Mouse (Mus musculus) T-helper 1 cell (primary cell): ENCODE measurements around the gene Iffo2.

Source experiments
- in situ Hi-C: fragments of 300-600 bp; cut with MboI, MseI; formaldehyde crosslinking; loops from one replicate; pipeline ENCODE4 v1.15.1; 2025; ENCODE audit warnings: high pct_unique_total_duplicates

The Iffo2 gene

DNA sequence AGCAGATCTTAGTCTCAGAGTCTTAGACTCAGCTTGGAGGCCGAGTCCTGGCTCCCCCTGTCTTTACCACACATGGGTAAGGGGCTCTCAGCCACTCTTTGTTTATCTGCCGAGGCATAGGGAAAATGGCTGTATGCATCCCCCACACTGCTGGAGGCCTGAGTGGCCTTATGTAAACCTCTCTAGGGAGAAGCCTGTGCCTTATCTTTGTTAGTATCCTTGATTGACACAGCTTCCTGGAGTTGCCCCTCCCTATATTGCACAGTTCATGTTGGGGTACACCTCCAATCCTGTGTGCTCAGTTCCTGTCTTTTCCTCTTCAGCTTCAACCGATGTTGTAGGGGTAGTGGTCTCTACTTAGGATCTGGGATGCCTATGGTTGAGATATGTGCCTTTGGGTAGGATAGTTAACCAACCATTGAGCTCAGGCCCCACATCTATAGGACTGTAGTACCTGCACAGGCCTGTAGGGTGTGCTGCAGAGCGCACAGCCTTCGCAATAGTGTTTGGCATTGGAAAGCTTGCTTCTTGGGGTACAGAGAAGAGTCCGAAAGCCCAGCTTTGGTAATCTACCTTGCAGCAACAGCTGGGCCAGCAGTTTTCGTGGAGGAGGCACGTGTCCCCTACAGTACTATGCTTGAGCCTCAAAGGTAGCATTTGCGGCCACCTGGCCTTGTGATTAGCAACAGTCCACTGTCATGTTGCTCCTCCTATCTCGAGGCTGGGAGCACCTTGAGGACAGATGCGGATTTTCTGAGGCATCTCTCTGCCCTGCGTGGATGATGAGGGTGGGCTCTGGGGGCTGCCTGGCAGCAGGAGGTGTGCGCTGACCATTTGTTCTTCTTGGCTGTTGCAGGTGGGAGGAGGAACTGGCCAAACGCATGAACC lies 72.3 kb downstream of the Iffo2 start, which contains the start of gene Gm21969:
Gene Gm21969 (plus strand): TSS at position 830 of the 888 bp plus-strand sequence.
- in situ Hi-C loops: no loop called here

GRCm38 (mm10) chr4:139605216-139605615 lies 74.9 kb downstream of the Iffo2 start:
- in situ Hi-C loops: no loop called here

DNA sequence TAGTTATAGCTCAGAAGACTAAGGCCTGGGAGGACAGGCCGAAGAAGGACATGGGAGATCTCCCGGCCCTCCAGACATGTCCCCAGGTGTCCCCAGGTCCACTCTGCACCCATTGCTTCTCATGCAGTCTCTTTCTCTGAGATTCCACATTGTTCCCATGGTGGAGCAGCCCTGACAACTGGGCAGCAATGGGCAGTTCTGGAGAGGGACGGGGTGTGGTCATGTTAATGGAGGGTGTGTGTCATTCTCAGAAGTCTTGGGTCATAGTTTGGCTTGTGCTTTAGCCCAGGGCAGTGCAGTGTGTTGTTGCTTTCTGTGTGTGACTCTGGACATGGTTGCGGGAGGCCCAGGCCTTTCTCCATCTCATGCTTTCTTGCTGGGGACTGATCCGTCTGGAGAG lies 76.4 kb downstream of the Iffo2 start:
- in situ Hi-C loops: no loop called here

- in situ Hi-C loops: no loop called here
Observed at GRCm38 (mm10) chr4:139608975-139609374, 78.6 kb downstream of the Iffo2 start.

DNA sequence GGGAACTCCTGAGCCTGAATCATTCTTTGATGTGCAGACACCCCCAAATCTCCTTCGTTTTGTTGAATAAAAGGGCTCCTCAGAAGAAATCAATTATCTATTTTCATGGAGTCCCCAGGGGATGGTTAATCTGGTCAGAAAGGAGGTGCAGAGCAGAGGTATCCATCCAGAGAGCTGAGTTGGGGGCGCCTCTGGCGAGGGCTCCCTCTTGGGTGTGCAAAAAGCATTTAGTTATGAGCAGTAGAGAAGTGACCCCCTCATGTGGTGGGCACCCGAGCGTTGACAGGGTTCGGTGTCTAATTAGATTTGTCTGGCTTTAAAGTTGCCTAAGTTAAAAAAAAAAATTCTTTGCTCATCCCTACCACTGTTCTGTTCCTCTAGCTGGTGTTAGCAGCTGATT lies 80.6 kb downstream of the Iffo2 start:
- in situ Hi-C loops: no loop called here

DNA sequence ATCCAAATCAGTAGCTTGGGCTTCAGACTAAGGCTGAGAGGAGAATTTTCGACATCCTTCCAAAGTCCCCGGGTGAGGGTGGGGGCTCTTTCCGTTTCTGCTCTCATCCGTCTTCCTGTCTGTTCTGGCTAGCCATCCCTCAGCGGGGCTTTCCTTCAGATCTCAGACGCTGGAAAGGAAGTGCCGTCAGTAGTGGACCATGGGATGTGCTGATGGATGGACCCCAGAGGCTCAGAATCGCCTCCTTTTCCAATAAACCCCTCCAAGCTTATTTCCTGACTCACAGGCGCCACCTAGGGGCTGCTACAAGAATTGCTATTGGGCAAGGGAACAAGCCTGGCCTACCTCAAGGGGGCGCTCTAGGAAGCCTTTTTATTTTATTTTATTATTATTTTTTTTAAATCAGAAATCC lies 81.2 kb downstream of the Iffo2 start:
- in situ Hi-C loops: no loop called here

GRCm38 (mm10) chr4:139614524-139615260 lies 84.3 kb downstream of the Iffo2 start:
- in situ Hi-C loops: no loop called here

GRCm38 (mm10) chr4:139616276-139617000 lies 86.1 kb downstream of the Iffo2 start:
- in situ Hi-C loops: no loop called here

DNA sequence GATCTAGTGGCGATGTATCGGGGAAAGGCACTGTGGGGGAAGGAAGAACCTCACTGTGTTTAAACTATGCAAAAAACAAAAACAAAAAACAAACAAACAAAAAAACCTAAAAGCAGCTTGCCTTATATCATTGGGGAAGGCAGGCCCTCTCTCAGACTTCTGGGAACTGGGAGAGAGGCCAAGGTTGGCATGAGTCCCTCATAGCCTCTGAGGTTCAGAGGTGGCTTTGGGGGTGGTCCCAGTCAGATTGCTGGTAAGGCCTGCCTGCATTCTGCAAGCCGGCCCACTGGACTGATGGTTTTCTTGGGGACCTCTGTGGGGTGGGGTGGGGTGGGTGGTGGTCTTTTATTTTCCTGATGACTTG lies 86.6 kb downstream of the Iffo2 start:
- in situ Hi-C loops: no loop called here

GRCm38 (mm10) chr4:139619765-139620164 lies 89.4 kb downstream of the Iffo2 start:
- in situ Hi-C loops: no loop called here

- in situ Hi-C loops: no loop called here
Observed at GRCm38 (mm10) chr4:139622373-139623282, 92.3 kb downstream of the Iffo2 start, which contains the start of gene Aldh4a1. Gene Aldh4a1 (plus strand): TSS chr4:139622866.

GRCm38 (mm10) chr4:139623434-139624115 lies 93.2 kb downstream of the Iffo2 start:
- in situ Hi-C loops: no loop called here

DNA sequence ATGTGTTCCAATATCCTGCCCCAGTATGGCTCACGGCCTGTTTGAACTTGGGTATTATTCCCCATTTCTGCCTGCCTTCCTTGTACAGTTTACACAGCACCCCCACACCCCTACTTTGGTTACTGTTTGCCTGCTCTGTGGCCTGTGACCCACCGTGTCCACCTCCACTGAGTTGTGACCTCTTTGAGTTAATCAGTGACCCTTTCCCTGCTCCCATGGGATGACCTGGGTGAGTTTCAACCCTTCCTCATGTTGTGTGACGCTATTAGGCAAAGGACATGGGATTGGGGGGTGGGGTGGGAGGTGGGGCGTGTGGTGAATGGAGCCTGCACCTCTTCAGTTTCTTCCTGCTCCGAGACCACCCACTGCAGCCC lies 93.8 kb downstream of the Iffo2 start:
- in situ Hi-C loops: no loop called here

DNA sequence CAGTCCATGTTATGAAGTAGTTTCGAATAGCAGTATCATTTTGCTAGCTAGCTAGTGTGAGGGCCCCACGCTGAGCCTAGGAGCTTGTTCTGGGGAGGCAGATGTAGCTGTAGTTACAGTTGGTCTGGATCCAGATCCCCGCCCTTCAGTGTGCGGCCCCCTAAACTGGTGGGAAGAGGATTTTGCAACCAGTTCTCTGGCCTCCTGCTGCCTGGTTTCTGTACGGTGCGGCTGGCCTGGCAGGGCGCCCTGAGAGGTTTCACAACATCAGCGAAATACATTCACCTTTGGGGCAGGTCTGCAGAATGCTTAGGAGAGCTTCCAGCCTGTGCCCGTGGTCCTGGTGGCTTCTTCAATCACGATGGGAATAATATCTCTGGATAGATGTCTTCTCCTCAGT lies 94.4 kb downstream of the Iffo2 start:
- in situ Hi-C loops: no loop called here

GRCm38 (mm10) chr4:139627361-139627760 lies 97.0 kb downstream of the Iffo2 start:
- in situ Hi-C loops: no loop called here

DNA sequence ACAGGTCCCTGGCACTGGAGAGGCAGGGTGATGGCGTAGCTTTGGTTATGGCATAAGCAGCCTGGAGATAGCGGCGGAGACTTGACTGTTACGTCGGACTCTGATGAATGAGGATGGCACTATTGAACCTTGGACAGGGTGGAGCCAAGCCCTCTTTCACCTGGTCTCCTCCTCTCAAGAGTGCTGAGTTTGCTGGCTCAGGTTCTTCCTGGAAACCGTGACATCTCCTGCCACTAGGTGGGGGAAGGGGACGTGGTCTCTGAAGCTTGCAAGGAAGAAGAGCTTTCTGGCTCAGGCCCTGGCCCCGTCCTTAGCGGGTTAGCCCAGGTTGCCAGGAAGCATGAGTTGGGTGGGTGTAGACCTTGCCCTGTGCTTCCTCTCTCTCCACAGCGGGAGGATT lies 99.8 kb downstream of the Iffo2 start:
- in situ Hi-C loops: loop anchor here (5.0 kb wide), 1 partner anchor 158 kb away; no protein-coding TSS in a partner anchor

GRCm38 (mm10) chr4:139631141-139631540 lies 100.8 kb downstream of the Iffo2 start:
- in situ Hi-C loops: loop anchor here (5.0 kb wide), 1 partner anchor 159 kb away; no protein-coding TSS in a partner anchor

DNA sequence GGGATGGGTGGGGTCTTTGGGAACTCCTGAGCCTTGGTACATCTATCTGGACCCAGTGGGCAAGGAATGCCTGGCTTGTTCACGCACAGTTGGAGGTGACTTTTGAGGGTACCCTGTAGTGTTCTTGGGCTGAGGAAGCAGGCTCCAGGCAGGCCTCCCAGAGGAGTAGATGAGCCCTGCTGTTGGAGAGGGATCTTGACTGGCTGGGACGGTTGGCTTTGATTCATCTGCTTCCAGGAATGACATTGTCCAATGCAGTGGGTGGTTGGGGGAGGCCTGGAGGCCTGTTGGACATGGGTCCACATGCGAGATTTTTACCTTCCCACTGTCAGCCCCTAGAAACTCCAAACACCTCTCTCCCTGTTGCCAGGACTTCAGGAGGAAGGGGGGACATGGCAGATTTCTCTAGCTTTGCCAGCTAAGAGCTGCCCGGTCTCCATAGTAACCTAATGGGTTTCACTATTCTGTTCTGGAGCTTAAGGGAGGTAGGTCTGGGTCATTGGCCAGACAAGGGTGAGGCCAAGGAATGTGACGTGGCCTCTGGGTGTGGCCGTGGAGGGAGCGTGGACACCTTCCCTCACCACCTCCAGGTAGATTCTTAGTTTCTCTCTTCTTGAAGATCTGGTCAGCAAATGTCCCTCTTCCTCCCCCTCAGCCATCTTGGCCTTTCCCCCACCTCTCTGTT lies 101.4 kb downstream of the Iffo2 start:
- in situ Hi-C loops: loop anchor here (5.0 kb wide), 1 partner anchor 159 kb away; no protein-coding TSS in a partner anchor

- in situ Hi-C loops: loop anchor here (5.0 kb wide), 1 partner anchor 160 kb away; no protein-coding TSS in a partner anchor
Observed at GRCm38 (mm10) chr4:139632254-139632580, 101.9 kb downstream of the Iffo2 start.

DNA sequence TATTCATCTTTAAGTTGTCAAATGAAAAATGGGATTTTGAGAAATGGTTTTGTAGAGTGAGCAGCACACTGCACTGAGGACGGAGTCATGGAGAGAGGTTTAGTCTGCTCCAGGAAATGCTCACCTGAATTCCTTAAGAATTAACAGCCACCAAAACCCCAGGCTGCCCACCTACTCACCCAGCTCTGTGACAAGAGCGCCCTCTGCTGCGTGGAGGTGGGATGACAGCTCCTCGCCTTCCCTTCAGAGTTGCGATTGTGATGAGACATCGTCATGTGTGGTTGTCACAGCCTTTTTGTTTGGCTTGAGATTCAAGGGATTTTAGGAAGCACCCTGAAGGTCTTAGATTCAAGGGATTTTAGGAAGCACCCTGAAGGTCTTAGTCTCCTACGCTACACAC lies 106.0 kb downstream of the Iffo2 start:
- in situ Hi-C loops: no loop called here
